Mouse (Mus musculus) effector memory CD4-positive, alpha-beta T cell, adult 7 months (primary cell): ENCODE results near the gene Rps3a1. TPM values are rescaled to one million over a fixed set of nuclear protein-coding genes. Genes with fewer than 3 reads are reported as not detected.

ENCODE experiments used
- polyA plus RNA-seq: library from polyadenylated mRNA; unstranded; fragments of 100-300 nt; shearing (Covaris generic); gene quantifications from one replicate; pipeline ENCODE4 v1.2.1, GENCODE M21; 2017

The Rps3a1 gene
- 1,684 TPM for polyA plus RNA-seq

GRCm38 (mm10) chr3:86142263-86142933 lies at the start of gene Rps3a1:
Gene Rps3a1, minus strand, starts transcription at chr3:86142702.

Other genes with a start within 250 kb of the Rps3a1 start
- gene Sh3d19, start 171.6 kb downstream of the Rps3a1 start, polyA plus RNA-seq = 1.9 TPM
- gene Prss48, start 140.2 kb downstream of the Rps3a1 start, polyA plus RNA-seq = not detected
- 14.6 TPM for gene Lrba, start 82.0 kb upstream of the Rps3a1 start, polyA plus RNA-seq